Mouse (Mus musculus) heart, postnatal 0 days (tissue): Measurements from ENCODE around the gene Sbds.

ENCODE experiments used
- CTCF ChIP-seq: IDR thresholded peaks from 2 replicates; pipeline ENCODE4 v1.5.1; 2016; ENCODE audit warnings: antibody characterized with exemption, control low read depth, low read depth
- EP300 ChIP-seq: IDR thresholded peaks from 2 replicates; pipeline ENCODE4 v1.6.1; 2016; ENCODE audit warnings: antibody characterized with exemption, low read depth

DNA sequence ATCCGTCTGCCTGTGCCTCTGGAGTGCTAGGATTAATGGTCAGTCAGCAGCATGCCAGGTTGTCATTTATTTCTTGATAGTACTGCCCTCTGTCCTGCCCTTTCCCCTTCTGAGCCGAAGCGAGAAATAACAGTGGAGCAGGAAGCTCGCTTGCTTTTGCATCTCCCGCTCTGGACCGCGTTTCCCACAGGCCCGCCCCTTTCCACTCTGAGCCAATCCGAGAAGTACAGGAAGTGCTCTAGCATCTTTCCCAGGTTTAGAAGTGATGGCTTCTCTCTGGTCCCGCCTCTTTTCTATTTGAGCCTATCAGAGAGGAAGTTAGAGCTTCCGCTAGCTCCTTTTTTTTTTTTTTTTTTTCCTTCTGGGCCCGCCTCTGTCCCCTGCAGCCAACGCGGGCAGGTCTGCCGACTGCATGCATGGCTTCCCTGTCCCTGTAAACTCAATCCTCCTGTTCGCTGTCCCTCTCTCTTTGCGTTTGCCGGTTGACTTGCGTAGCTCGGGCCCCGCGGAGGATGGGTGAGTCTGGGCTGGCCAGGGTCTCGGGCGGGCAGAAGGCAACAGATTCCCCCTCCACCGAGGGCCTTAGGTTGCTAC lies 1.4 kb upstream of the Sbds start:
- TF ChIP-seq EP300 (no peak), CTCF (no peak)
